Mouse (Mus musculus): Measurements from ENCODE around the gene Cd28.

DNA sequence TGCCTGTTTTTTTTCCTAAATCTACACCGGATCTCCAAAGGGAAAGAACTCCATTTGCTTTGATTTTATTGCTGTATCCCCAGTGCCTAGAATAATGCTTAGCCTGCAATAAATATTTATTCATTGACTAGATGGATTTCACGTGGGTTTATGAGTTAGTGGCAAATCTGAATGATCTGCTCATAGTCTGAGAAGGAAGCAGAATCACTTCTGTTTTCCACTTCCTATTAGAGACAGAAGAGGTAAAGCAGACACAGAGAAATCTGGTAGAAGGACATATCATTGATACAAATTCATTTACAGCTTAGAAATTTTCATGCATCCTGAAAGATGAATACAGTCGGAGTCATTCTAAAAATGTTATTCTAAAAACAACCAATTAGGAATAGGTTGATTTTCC is 56.6 kb downstream of the Cd28 start:
- no peak for TF ChIP-seq CTCF (IDR thresholded peaks at IDR 0.05)
- no peak for TF ChIP-seq EP300 (IDR thresholded peaks at IDR 0.05; ENCODE audit: insufficient read depth, low read depth, low read length)
